In the genomic region with DNA sequence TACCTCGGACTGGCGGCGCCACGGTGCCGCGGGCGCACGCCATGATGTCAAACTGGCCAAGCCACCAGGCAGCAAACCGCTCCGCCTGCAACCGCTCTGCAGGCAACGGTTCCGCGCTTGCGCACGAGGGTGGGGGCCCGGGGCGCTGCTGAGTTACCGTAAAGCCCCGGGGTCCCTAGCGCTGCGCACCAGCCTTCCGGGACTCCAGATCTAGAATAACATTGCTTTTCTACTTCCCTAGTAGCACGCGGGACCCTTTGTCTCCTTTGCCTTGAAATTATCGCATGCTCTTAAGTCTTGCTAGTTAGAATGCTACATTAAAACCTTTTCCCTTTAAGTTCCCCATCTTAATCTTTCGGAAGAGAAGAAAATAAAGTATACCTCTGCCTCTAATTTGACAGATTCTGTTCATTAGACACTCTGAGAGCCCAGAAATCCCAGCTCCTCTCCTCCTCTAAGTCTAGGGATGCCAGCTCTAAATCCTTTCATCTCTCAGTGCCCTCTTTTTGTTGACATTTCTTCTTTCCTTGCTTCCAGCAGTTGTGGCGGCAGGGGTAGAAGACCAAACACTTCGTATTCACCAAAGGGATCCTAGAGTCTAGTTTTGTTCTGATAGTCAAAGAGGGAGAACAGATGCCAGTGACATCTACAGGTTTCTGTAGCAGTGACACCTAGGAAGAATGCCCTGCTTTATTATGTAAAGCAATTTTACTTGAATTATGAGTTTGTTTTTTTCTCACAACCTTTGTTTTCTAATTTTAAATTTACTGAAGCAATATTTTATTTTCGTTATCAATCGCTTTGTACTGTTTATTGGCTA, we compare ENCODE assay signal across 8 mouse cellular contexts. TPM values are rescaled to one million over a fixed set of nuclear protein-coding genes. Genes with fewer than 3 reads are reported as not detected.
DNase-seq lines count a peak whose midpoint lies in the region.

A gene (minus strand): TSS at position 125 of the 820 bp plus-strand sequence.

- no peaks in the 10 kb centered on the region for H3K27me3 ChIP-seq in megakaryocyte, embryonic 14.5 days (replicated peaks)

- H3K9me3 ChIP-seq in megakaryocyte, embryonic 14.5 days: no peaks in the 10 kb centered on the region

- peaks cover 15% of the 10 kb centered on the region for H3K36me3 ChIP-seq in megakaryocyte, embryonic 14.5 days (replicated peaks; ENCODE audit: low read length)

- H3K4me3 ChIP-seq in megakaryocyte, embryonic 14.5 days (replicated peaks): peak within 1 kb of the TSS; percentile 96

- H3K4me1 ChIP-seq in megakaryocyte, embryonic 14.5 days: peaks cover 30% of the 10 kb centered on the region

- DNase-seq in adrenal gland, adult (ENCODE audit: inconsistent age in 2 of 2, low spot score in 1 of 2): peak; percentile 91 to 96
- peak; percentile 95 for DNase-seq in embryo, embryonic 10 days (ENCODE audit: low spot score)
- DNase-seq in gastrocnemius, postnatal 10 days: peak; percentile 95
- peak; percentile 93 for DNase-seq in induced T-regulatory cell, adult 2 months (ENCODE audit: low read depth)
- DNase-seq in left cerebral cortex, adult 9 months (ENCODE audit: low spot score in 2 of 2): peak; percentile 64 to 87
- DNase-seq in right cerebral cortex, adult 2 months (ENCODE audit: low spot score in 2 of 2): peak; percentile 91 to 92
- peak; percentile 59 for DNase-seq in urinary bladder, postnatal 10 days (ENCODE audit: low spot score)

RNA-seq across cellular contexts. Expression of the gene that starts here (rescaled TPM):
- 10 to 100 TPM; 11.1 to 14.2 TPM for total RNA-seq in gastrocnemius, postnatal 10 days (2021)
- 1.7 and 53.4 TPM in 2 replicates for polyA plus RNA-seq in megakaryocyte, embryonic 14.5 days (2012; ENCODE audit: insufficient read depth, low replicate concordance)

Comparison
In these comparisons a context has a peak if more than half of its experiments do, and no peak if none do; other contexts are left out.
1. Peak in every context shown above with its lines: DNase-seq and H3K4me3 ChIP-seq.